Mouse (Mus musculus) kidney, postnatal 25 days (tissue): ENCODE results near the gene Aldh3a2.

ENCODE experiments used
- DNase-seq, 2 experiments: peaks; one replicate each; pipeline ENCODE4 v3.0.0; 2021; ENCODE audit warnings: mixed read lengths in 2 of 2

Gene Aldh3a2

GRCm38 (mm10) chr11:61271612-61272011 is 4.3 kb upstream of the Aldh3a2 start:
- DNase-seq: no peak

GRCm38 (mm10) chr11:61270406-61270805 is 3.1 kb upstream of the Aldh3a2 start:
- no peak for DNase-seq

- no peak for DNase-seq
These were observed 1.5 kb upstream of the Aldh3a2 start for GRCm38 (mm10) chr11:61268626-61269349.

GRCm38 (mm10) chr11:61263841-61264240 is 3.4 kb downstream of the Aldh3a2 start:
- no peak for DNase-seq

- no peak for DNase-seq
These were observed 4.7 kb downstream of the Aldh3a2 start for GRCm38 (mm10) chr11:61262516-61262915.

- DNase-seq: no peak
These were observed 8.2 kb downstream of the Aldh3a2 start for GRCm38 (mm10) chr11:61259106-61259505.

- DNase-seq: no peak
These were observed 14.5 kb downstream of the Aldh3a2 start for GRCm38 (mm10) chr11:61252807-61253206.

- DNase-seq: no peak
These were observed 15.5 kb downstream of the Aldh3a2 start for GRCm38 (mm10) chr11:61251741-61252140.

- no peak for DNase-seq
These were observed 22.9 kb downstream of the Aldh3a2 start for GRCm38 (mm10) chr11:61244406-61244805.

GRCm38 (mm10) chr11:61236015-61236414 is 31.2 kb downstream of the Aldh3a2 start:
- DNase-seq: no peak

GRCm38 (mm10) chr11:61234174-61234573 is 33.1 kb downstream of the Aldh3a2 start:
- no peak for DNase-seq

GRCm38 (mm10) chr11:61231329-61231728 is 35.9 kb downstream of the Aldh3a2 start:
- DNase-seq: peak; percentile 66 to 75

- no peak for DNase-seq
These were observed 38.9 kb downstream of the Aldh3a2 start for GRCm38 (mm10) chr11:61228406-61228805.

GRCm38 (mm10) chr11:61227816-61228215 is 39.4 kb downstream of the Aldh3a2 start:
- DNase-seq: no peak

- no peak for DNase-seq
These were observed 41.3 kb downstream of the Aldh3a2 start for GRCm38 (mm10) chr11:61225941-61226412.

- no peak for DNase-seq
These were observed 41.8 kb downstream of the Aldh3a2 start for GRCm38 (mm10) chr11:61225511-61225910.

- no peak for DNase-seq
These were observed 42.4 kb downstream of the Aldh3a2 start for GRCm38 (mm10) chr11:61224907-61225306.

GRCm38 (mm10) chr11:61224234-61224744 is 43.0 kb downstream of the Aldh3a2 start:
- DNase-seq: no peak

- DNase-seq: no peak
These were observed 44.1 kb downstream of the Aldh3a2 start for GRCm38 (mm10) chr11:61222971-61223745.

- no peak for DNase-seq
These were observed 45.3 kb downstream of the Aldh3a2 start for GRCm38 (mm10) chr11:61222007-61222406.

GRCm38 (mm10) chr11:61220156-61220881 is 46.9 kb downstream of the Aldh3a2 start:
- no peak for DNase-seq

- DNase-seq: no peak
These were observed 51.3 kb downstream of the Aldh3a2 start for GRCm38 (mm10) chr11:61215936-61216335.

- DNase-seq: no peak
These were observed 55.2 kb downstream of the Aldh3a2 start for GRCm38 (mm10) chr11:61212102-61212501.
